Mouse (Mus musculus) forelimb bud, embryonic 11.5 days (tissue): Measurements from ENCODE around the gene Trpm1.

ENCODE experiments used
- DNase-seq: peaks from one replicate; pipeline ENCODE4 v3.0.0-alpha.2; 2012; ENCODE audit warnings: low read depth, low spot score

Trpm1 gene

GRCm38 (mm10) chr7:64163890-64164289 is 10.3 kb downstream of the Trpm1 start:
- DNase-seq, result no peak

- DNase-seq, result peak; percentile 19
Measured at GRCm38 (mm10) chr7:64164997-64165396, 11.4 kb downstream of the Trpm1 start.

- no peak for DNase-seq
Measured at GRCm38 (mm10) chr7:64166025-64166424, 12.4 kb downstream of the Trpm1 start.

GRCm38 (mm10) chr7:64166724-64167123 is 13.1 kb downstream of the Trpm1 start:
- no peak for DNase-seq

GRCm38 (mm10) chr7:64179310-64179709 is 25.7 kb downstream of the Trpm1 start:
- DNase-seq, result no peak

GRCm38 (mm10) chr7:64185203-64185931 is 31.7 kb downstream of the Trpm1 start:
- DNase-seq, result peak; percentile 39

- no peak for DNase-seq
Measured at GRCm38 (mm10) chr7:64185932-64186312, 32.3 kb downstream of the Trpm1 start.

- no peak for DNase-seq
Measured at GRCm38 (mm10) chr7:64192261-64192943, 38.8 kb downstream of the Trpm1 start.

GRCm38 (mm10) chr7:64193476-64193875 is 39.8 kb downstream of the Trpm1 start:
- no peak for DNase-seq

GRCm38 (mm10) chr7:64196114-64196513 is 42.5 kb downstream of the Trpm1 start:
- DNase-seq, result no peak

GRCm38 (mm10) chr7:64208700-64209099 is 55.1 kb downstream of the Trpm1 start:
- DNase-seq, result peak; percentile 47

- DNase-seq, result no peak
Measured at GRCm38 (mm10) chr7:64212870-64213269, 59.2 kb downstream of the Trpm1 start.

GRCm38 (mm10) chr7:64214066-64214465 is 60.4 kb downstream of the Trpm1 start:
- DNase-seq, result no peak

- no peak for DNase-seq
Measured at GRCm38 (mm10) chr7:64215613-64216012, 62.0 kb downstream of the Trpm1 start.

GRCm38 (mm10) chr7:64217428-64217827 is 63.8 kb downstream of the Trpm1 start:
- no peak for DNase-seq

GRCm38 (mm10) chr7:64219765-64220164 is 66.1 kb downstream of the Trpm1 start:
- DNase-seq, result no peak

GRCm38 (mm10) chr7:64223215-64223614 is 69.6 kb downstream of the Trpm1 start:
- DNase-seq, result no peak

- no peak for DNase-seq
Measured at GRCm38 (mm10) chr7:64226339-64227194, 72.9 kb downstream of the Trpm1 start.

- no peak for DNase-seq
Measured at GRCm38 (mm10) chr7:64227586-64227985, 74.0 kb downstream of the Trpm1 start.

- DNase-seq, result no peak
Measured at GRCm38 (mm10) chr7:64228300-64228699, 74.7 kb downstream of the Trpm1 start.

- DNase-seq, result no peak
Measured at GRCm38 (mm10) chr7:64229911-64230310, 76.3 kb downstream of the Trpm1 start.

- DNase-seq, result no peak
Measured at GRCm38 (mm10) chr7:64231001-64231400, 77.4 kb downstream of the Trpm1 start.
